Mouse (Mus musculus) effector memory CD4-positive, alpha-beta T cell, adult 7 months (primary cell): ENCODE results near the gene Olfr606. TPM values are rescaled to one million over a fixed set of nuclear protein-coding genes. Genes with fewer than 3 reads are reported as not detected.

ENCODE experiments used
- polyA plus RNA-seq: library from polyadenylated mRNA; unstranded; fragments of 100-300 nt; shearing (Covaris generic); gene quantifications from one replicate; pipeline ENCODE4 v1.2.1, GENCODE M21; 2017

The Olfr606 gene
- polyA plus RNA-seq = not detected

GRCm38 (mm10) chr7:103448746-103449145, at the start of gene Olfr606:
Gene Olfr606, plus strand, starts transcription at chr7:103449046.

DNA sequence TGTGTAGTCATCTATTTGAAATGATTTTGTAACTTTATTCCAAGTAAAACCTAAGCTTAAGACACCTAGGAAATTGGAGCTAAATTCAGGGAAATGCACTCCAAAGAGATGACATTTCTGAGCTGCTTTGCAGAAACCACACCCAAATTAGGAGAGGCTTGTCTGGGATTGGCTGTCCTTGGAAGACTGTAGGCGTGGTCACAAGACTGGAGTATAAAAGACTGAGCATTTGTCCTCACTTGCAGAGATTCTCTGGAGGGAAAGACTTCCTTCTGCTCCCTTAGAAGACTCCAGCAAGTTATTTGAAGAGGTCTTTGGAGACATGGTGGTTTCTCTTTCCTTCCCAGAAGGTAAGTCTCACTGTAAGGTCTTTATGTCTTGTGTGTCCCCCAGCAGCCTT, 34.1 kb upstream of the Olfr606 start, which contains the start of gene Usp17lc:
TSS of gene Usp17lc (plus strand) at position 301 of the 400 bp plus-strand sequence.

GRCm38 (mm10) chr7:103445339-103445738, 3.5 kb upstream of the Olfr606 start, which contains the start of gene Olfr605:
Gene Olfr605, minus strand, starts transcription at chr7:103445439.

DNA sequence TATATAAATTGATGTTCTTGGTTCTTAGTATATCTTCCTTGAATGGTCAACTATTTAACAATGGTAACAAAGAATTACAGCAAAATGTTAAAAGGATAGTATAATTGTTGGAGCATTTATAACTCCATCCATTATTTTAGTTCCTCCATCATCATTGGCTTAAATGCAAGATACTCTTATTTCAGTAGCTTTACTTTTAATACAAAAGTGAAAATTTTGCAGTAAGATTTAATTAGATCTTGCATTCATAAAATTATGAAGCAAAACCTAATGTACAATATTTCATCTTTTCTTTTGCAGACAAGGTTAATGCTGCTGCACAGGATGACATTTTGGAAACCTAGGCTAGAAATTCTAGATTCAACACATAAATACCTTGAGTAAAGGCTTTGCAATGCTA, 20.7 kb downstream of the Olfr606 start, which contains the start of gene Olfr608:
TSS of gene Olfr608 (plus strand) at position 301 of the 400 bp plus-strand sequence.

DNA sequence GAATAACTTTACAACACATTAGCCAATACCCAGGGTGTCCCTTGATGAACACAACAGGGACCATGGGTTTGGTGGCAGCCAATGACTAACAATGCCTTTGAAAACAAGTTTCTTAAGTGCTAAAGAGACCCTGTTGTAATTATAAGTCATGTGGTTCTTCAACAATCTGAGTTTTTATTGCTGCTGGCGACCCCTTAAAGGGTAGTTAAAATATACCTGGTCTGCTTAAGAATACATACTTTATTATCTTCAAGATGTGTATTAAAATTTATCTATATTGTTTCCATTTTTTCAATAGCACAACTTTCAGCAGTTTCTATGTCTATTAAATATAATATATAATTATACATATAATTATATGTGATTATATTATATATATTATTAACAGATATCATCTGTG, 49.1 kb downstream of the Olfr606 start, which contains the start of gene Olfr609:
TSS of gene Olfr609 (minus strand) at position 101 of the 400 bp plus-strand sequence.

Other genes starting within 250 kb of the Olfr606 start
- not detected for gene Olfr593, start 237.2 kb upstream of the Olfr606 start, polyA plus RNA-seq
- 0.27 TPM for gene Olfr594, start 232.1 kb upstream of the Olfr606 start, polyA plus RNA-seq
- gene Usp17ld, start 196.5 kb upstream of the Olfr606 start, polyA plus RNA-seq = not detected
- not detected for gene Olfr596, start 143.4 kb upstream of the Olfr606 start, polyA plus RNA-seq
- gene Olfr597, start 132.7 kb upstream of the Olfr606 start, polyA plus RNA-seq = not detected
- not detected for gene Olfr598, start 125.5 kb upstream of the Olfr606 start, polyA plus RNA-seq
- gene Olfr599, start 113.1 kb upstream of the Olfr606 start, polyA plus RNA-seq = not detected
- gene Olfr600, start 99.4 kb upstream of the Olfr606 start, polyA plus RNA-seq = not detected
- gene Olfr601, start 86.4 kb upstream of the Olfr606 start, polyA plus RNA-seq = not detected
- gene Olfr603, start 62.9 kb upstream of the Olfr606 start, polyA plus RNA-seq = not detected
- not detected for gene Usp17lc, start 34.0 kb upstream of the Olfr606 start, polyA plus RNA-seq
- not detected for gene Olfr605, start 3.6 kb upstream of the Olfr606 start, polyA plus RNA-seq
- not detected for gene Olfr607, start 15.1 kb downstream of the Olfr606 start, polyA plus RNA-seq
- gene Olfr608, start 20.8 kb downstream of the Olfr606 start, polyA plus RNA-seq = not detected
- not detected for gene Olfr609, start 49.0 kb downstream of the Olfr606 start, polyA plus RNA-seq
- gene Olfr610, start 63.1 kb downstream of the Olfr606 start, polyA plus RNA-seq = not detected
- gene Olfr611, start 71.8 kb downstream of the Olfr606 start, polyA plus RNA-seq = not detected
- gene Olfr612, start 93.7 kb downstream of the Olfr606 start, polyA plus RNA-seq = not detected
- gene Olfr613, start 99.0 kb downstream of the Olfr606 start, polyA plus RNA-seq = not detected
- 0.23 TPM for gene Olfr615, start 107.0 kb downstream of the Olfr606 start, polyA plus RNA-seq
- not detected for gene Olfr616, start 120.1 kb downstream of the Olfr606 start, polyA plus RNA-seq
- gene Olfr617, start 124.0 kb downstream of the Olfr606 start, polyA plus RNA-seq = not detected
- gene Olfr618, start 141.1 kb downstream of the Olfr606 start, polyA plus RNA-seq = not detected
- gene Olfr619, start 151.5 kb downstream of the Olfr606 start, polyA plus RNA-seq = not detected
- gene Olfr620, start 163.5 kb downstream of the Olfr606 start, polyA plus RNA-seq = 0.45 TPM
- not detected for gene Olfr622, start 193.7 kb downstream of the Olfr606 start, polyA plus RNA-seq
- not detected for gene Olfr623, start 214.7 kb downstream of the Olfr606 start, polyA plus RNA-seq
- not detected for gene Olfr624, start 222.1 kb downstream of the Olfr606 start, polyA plus RNA-seq
- gene Olfr625-ps1, start 233.7 kb downstream of the Olfr606 start, polyA plus RNA-seq = not detected